Mouse (Mus musculus) layer of hippocampus, adult 9-10 months (tissue): Measurements from ENCODE around the gene Nhlrc3.

Experiments used
- DNase-seq: peaks from one replicate; pipeline ENCODE4 v3.0.0; 2022; ENCODE audit warnings: low spot score

The Nhlrc3 gene

DNA sequence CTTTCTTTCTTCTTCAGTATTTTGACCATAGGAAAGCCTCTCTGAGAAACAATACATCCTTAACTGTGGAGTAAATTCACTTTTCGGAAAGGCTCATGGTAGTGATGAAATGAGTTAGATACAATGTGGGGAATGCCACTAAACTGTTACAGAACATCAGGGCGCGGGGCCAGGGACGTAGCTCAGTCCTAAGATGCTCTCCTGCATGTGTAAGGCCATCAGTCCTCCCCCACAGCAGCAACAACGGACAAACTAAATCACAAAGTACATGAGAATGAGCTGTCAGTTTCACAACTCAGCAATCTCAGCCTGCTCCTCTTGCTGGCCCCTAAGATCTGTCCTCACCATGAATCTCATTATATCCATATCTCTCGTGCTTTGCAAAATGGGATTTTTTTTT is 8.6 kb downstream of the Nhlrc3 start:
- DNase-seq = no peak

DNA sequence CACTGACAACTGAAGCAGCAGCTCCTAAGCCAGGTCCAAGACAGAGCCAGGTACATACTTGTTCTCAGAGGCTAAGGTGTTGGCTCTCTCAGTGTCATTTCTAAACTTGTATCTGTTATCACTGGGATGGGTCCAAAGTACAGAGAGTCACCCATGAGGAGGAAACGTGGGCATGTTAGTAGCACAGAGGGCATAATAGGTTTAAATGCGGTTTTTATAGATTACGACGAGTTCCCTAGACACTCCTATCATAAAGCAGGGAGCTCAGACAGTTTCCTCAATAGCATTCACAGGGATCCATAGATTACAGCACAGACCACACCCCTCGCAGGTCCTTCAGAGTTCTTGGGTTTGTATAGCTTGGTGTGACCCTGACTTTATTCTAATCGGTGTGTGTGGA is 9.1 kb downstream of the Nhlrc3 start:
- no peak for DNase-seq

DNA sequence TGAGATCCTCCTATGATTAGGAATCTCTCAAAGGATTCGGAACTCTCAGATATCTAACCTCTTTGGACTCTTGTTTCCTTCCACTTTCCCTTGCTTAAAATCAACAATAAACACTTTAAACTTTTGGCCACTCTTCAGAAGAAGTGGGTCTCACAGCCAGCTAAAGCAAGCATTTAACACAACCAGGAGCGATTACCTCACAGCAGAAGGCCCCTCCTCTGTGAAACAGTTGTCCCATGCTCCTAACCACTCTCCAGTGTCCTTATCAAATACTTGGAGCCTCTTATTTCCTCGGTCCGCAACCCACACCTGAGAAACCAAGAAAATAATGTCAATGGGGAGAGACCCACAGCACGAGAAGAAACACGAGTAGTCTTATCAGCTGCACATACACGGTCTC is 9.8 kb downstream of the Nhlrc3 start:
- DNase-seq = no peak

DNA sequence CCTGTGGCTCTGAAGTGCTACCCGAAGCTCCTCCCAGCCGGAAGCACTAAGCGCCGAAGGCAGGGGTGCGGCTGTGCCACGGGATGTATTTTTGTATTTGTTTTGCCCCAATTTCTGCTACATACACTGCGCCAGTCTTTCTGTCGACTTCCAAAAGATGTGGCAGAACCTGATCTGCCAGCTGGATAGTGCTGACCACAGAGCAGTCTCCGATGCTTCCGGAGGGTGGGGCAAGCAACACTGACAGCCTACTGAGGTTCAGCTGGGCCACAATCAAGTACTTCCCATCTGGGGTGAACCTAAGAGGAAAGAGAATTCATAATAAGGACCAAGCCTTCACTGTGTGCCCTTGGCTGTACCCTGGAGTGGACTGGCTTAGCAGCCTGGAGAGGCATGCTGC is 10.8 kb downstream of the Nhlrc3 start:
- DNase-seq = no peak

DNA sequence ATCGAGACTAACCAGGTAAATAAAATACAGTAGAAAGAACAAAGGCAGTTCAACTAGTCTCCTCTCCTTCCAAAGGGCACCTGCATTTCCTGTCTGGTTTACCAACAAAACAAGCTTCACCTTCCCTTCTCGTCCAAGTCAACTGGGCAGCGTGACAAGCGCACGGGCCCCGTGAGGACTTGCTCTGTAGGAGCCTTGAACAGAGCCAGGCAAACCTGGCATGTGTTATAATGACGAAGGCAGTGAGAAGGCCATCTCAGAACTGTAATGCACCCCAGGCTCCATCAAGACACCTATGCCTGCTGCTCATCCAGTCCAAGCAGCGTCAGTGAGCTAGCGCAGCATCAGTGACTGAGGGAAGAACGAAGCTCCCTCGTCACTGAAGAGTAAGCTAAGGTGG is 12.5 kb downstream of the Nhlrc3 start:
- no peak for DNase-seq

DNA sequence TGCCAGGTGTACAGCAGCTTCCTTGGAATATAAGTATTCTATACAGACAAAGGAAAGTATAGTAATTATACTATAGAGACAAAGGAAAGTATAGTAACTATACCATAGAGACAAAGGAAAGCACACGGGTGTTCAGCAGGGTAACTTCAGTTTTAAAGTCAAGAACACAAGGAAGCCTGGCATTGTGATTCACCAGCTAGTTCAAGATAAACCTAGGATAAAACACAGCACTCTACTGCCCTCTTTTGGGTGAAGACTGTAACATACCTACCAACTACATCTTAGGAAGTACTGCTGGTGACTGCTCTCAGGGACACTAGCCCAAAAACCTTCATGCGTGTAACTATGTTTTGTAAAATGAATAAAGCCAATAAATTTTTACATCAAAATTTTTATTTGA is 14.9 kb downstream of the Nhlrc3 start:
- DNase-seq = peak; percentile 79

DNA sequence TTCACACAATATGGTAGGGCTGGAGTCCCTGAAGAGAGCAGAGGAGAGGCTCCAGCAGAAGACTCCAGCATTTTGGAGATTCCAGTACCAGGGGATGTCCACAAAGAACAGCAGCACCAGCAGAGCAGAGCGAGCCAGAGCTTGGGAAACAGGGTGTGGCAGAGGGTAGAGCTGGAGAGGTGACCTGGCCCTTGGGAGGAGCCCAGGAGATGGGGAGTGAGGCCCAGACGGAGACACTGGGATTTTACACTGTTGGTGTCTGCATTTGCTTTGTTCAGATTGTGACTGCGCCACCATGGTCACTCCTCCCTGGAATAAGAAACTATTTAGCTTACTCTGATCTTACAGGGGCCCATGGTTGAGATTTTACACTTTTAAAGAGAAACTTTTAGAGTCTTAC is 16.3 kb downstream of the Nhlrc3 start:
- DNase-seq = no peak

DNA sequence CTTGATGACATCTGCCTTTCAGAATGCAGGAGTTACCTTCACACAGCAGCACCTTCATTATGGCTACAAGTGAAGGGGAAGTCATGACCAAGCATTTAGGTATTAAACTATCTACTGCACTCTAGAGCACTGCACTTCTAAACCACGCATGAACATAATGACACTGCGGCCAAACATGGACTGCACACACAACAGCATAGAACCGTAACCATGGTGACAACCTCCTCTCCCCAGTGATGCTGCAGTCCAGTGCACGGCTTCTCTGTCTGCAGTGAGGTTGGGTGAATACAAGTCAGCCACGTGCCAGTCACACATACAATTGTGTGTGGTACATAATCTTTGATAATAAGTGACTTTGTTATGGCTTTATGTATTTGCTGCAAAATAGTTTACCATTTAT is 17.6 kb downstream of the Nhlrc3 start:
- no peak for DNase-seq

DNA sequence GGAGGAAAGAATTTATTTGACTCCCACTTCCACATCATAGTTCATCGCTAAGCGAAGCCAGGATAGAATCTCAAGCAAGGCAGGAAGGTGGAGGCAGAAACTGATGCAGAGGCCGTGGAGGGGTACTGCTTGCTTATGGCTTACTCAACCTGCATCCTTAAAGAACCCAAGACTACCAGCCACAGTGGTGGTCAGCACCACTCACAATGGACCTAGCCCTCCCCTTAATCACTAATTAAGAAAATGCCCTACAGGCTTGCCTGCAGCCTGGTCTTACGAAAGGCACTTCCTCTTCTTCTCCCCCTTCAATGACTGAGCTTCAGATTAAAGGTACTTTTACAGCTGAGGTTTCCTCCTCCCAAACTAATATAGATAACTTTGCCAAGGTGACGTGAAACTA is 26.6 kb downstream of the Nhlrc3 start:
- DNase-seq = no peak

DNA sequence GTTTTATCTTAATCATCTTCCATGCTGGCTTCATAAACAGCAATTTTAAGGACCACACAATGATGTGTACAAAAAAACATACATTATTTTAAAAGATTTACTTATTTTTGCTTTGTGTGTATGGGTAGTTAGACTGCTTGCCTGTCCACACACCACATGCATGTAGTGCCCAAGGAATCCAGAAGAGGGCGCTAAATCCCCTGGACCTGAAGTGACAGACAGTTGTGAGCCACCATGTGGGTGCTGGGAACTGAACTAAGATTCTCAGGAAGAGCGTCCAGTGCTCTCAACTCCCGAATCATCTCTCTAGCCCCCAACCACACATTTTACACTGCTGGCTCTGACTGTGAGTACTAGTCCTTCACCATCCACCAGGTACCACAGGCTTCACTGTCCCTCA is 28.5 kb downstream of the Nhlrc3 start:
- no peak for DNase-seq

DNA sequence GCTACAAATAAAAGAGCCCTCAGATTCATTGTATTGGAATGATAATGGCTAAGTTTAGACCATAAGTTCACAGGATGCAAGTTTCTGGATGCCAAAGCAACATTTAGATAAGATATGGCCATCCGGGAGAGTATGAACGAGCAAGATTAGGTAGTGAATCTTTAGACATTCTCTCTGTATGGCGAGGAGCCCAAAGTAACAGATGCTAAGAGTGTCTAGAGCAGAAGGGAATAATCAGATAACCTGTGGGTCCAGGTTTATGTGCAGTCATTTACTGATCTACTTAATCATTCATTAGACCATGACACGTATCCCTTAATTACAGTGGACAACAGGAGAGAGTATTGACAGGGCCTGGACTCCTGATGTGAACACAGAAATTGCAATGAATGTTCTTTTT is 39.6 kb downstream of the Nhlrc3 start:
- DNase-seq = no peak

DNA sequence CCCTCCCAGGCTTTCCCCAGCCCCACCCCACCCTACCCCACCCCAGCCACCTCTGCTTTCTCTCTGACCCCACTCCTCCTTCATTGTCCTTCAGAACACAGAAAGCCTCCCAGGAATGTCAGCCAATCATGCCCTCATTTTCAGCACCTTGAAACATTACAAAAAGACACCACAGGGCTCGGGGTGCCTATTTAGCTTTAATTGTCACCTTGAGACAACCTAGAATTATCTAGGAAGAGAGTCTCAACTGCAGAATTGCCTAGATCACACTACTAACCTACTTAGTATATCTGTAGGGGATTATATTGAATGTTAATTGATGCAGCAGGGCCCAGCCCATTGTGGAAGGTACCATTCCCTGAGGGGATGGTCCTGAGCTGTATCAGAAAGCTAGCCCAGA is 40.4 kb downstream of the Nhlrc3 start:
- DNase-seq = no peak

DNA sequence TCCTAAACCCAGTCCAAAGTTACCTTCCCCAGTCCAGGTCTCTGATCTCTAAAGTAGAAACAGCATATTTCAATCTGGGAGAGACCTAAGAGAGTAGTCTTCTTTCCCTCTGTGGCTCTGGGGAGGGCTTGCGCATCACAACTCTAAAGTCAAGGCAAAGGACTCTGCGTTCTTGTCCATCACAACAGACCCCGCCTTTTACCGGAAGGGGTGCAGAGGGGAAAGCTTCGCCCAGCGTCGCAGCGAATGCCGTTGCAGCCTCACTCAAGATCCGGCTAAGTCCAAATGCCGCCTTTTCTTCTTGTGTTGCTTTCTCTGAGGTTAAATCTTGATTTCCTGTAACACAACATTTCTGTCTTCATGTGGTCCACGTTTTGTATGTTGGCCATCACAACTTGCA is 41.5 kb downstream of the Nhlrc3 start:
- DNase-seq = no peak

DNA sequence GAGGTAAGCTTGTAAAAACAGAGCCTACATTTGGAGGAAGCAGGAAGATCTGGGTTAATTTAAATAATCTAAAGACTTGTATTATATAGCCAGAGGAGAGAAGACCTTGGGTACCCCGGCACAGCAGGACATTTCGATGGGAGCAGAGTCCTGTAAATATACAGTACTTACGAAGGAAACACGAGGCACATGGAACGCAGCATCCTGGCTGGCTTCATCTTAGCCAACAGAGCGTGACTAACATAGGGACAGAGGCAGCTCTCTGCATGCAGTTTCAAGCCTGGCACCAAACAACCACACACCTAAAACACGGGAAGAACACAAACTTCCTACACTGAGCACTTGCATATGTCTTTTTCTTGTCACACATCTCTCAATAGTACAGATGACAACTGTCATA is 45.4 kb downstream of the Nhlrc3 start:
- DNase-seq = no peak

DNA sequence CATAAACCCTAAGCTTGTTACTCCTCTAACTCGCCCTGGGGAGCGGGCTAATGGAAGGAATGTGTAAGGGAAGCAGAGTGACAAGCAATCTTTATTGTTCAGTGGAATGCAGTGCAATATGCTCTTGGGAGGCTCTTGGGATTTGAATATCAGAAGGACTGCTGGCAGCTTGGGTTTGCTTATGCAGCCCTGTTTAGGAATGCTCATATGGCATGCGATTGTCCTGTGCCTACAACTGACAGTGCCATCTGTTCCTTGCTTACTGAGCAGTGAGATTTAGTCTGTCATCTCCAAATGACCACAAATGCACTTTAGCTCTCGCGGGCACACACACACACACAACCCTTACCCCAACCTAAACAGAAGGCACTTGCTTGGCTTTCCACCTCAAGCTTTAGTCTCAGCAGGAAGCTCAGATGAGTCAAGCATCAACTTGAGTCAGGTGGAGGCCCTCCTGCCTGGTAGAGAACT is 47.1 kb downstream of the Nhlrc3 start:
- peak; percentile 51 for DNase-seq

DNA sequence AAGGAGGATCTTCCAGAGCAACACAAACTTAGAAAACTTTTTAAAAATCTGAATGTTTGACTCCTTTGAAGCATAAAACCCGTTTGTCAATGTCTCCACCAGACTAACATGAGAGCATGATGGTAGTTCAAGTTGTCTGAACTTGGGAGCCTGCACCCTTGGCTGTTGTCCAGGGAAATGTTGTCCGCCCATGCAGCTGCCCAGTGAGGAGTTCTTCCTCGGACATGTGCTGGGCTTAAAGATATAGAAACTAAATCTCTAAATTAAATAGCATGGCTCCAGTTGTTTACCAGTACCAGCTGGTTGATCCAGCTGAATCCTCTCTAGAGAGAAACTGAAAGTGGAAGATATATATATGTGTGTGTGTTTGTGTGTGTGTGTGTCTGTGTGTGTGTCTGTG is 49.2 kb downstream of the Nhlrc3 start:
- no peak for DNase-seq

DNA sequence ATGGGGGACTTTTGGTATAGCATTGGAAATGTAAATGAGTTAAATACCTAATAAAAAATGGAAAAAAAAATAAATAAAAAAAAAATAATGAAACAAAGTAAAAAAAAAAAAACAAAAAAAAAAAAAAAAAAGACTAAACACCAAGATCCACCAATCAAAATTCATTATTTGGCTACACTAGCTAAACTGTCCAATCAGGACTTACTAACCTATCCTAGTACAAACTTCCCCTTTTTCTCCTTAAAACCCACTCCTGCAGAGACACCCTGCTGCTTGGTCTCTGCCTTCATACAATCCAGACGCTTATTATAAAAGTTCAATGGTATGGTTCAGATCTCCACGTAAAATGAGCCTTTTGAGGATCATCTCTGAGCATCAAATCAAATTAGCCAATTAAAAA is 49.7 kb downstream of the Nhlrc3 start:
- DNase-seq = no peak

DNA sequence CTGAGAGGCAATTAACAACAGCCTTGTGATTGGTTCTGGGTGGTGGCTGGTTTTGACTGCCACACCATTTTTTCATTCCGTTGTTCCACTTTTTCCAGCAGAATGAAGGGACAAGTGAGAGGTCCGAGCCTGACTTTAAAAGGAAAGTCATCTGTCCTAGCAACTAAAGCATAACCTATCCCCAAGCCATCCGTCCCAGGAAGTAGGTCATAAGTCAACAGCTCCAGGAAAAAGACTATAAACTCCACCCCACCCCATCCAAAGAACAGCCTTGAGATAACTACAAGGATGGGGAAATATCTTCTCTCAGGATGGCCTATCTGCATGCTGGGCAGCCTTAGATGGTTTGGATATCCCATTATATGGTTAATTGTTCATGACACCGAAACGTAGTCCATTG is 50.9 kb downstream of the Nhlrc3 start:
- no peak for DNase-seq

DNA sequence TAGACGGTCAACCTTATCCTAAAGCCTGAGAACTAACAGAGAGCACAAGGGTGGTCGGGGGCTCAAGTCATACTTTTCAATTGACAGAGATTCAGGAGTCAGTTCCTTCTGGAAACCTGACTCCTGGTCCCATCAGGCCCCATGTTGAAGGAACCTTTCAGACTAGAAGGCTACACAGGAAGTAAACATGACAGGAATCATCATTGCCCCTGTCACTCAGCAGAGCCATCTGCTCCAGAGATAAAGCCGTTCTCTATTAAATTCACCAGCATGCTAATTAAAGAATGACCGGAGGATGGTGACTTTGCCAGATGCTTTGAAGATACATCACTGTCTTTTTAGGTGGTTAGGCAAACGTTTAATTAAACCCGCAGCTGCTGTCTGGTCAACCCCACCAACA is 53.1 kb downstream of the Nhlrc3 start:
- DNase-seq = no peak

DNA sequence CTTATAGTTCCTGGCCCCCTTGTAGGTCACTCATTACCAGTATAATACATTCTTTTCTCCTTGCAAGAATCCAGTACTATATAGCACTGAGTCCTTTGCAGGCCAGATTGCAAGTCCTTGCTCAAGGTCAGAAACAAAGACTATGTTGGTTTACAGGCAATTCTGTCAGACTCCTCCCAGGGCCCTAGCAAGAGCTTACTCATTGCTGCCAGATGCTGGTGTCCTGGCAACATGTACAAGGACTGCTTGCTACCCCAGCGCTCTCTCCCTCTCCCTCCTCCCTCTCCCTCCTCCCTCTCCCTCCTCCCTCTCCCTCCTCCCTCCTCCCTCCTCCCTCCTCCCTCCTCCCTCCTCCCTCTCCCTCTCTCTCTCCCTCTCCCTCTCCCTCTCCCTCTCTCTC is 56.0 kb downstream of the Nhlrc3 start:
- DNase-seq = no peak
